Mouse (Mus musculus): ENCODE measurements around the gene Ptpre. TPM values are rescaled to one million over a fixed set of nuclear protein-coding genes. Genes with fewer than 3 reads are reported as not detected.
"Not testable (repeated sequence)": the region's sequence is repeated elsewhere in the genome, so short reads cannot be mapped to it uniquely, and the experiment has no call there.

Gene Ptpre
- polyA plus RNA-seq (2016; fragmentation: Nextera tagmentation; extraction: Ambion mirVana) = 2.7 and 2.8 TPM in 2 replicates

DNA sequence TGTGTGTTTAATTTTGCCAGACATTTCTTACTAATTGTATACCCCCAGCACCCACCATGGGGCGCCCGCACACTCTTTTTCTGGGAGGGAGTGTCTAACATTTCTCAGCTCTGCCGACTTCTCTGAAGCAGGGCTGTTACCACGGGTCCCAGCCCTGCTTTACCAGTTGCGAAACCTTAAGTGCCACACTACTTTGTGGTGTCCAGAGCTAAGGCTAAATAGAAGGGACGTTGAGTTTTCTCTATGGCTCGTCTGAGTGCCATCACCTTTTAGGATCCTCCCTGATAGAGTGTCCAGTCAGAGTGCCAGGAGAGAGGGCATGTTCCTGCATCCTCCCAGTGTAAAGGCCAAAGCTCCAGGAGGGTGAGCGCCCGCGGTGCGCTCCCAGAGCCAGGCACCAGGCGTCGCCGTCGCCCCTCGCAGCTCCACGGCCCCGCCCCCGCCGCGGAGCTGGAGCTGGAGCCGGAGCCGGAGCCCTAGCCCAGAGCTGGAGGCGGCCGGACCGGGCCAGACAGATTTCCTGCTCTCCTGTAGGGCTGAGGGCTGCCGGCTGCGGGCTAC, at the start of gene Ptpre:
Gene Ptpre, plus strand, starts transcription at position 141 of the 561 bp plus-strand sequence.
- Histone ChIP-seq H3K4me2 (peak within 1 kb of the TSS; percentile 97), H3K4me1 (replicated peaks) (peaks cover 4% of the 10 kb centered on the region; the same call in 1 of the 2 replicates), H3K27me3 (replicated peaks) (peaks cover 36% of the 10 kb centered on the region), H3K9me3 (replicated peaks) (no peaks in the 10 kb centered on the region), H3K9ac (peak within 1 kb of the TSS; percentile 72), H3K27ac (ENCODE audit: poor library complexity, severe bottlenecking) (no peak within 1 kb of the TSS), H3K36me3 (no peaks in the 10 kb centered on the region), H3K4me3 (peak within 1 kb of the TSS; percentile 66)
- WGBS = 4% methylated on average over 28 of the region's 28 CpGs
- ATAC-seq (ENCODE audit: insufficient number of reproducible peaks, low FRiP score) = peak; percentile 91

- no peak overlapping the region for H3K9ac ChIP-seq
- H3K27me3 ChIP-seq (replicated peaks) = peaks cover 30% of the 10 kb centered on the region
- H3K9me3 ChIP-seq (replicated peaks) = no peaks in the 10 kb centered on the region
- no peak overlapping the region for H3K4me3 ChIP-seq
- peaks cover 6% of the 10 kb centered on the region; the same call in 1 of the 2 replicates for H3K4me1 ChIP-seq (replicated peaks)
- no peak for ATAC-seq (ENCODE audit: insufficient number of reproducible peaks, low FRiP score)
- no peak overlapping the region for H3K27ac ChIP-seq (ENCODE audit: poor library complexity, severe bottlenecking)
- no peak overlapping the region for H3K4me2 ChIP-seq
- H3K36me3 ChIP-seq = no peaks in the 10 kb centered on the region
- WGBS = 57% methylated on average over 6 of the region's 6 CpGs
Observed at GRCm38 (mm10) chr7:135488214-135488810, 49.0 kb upstream of the Ptpre start.

DNA sequence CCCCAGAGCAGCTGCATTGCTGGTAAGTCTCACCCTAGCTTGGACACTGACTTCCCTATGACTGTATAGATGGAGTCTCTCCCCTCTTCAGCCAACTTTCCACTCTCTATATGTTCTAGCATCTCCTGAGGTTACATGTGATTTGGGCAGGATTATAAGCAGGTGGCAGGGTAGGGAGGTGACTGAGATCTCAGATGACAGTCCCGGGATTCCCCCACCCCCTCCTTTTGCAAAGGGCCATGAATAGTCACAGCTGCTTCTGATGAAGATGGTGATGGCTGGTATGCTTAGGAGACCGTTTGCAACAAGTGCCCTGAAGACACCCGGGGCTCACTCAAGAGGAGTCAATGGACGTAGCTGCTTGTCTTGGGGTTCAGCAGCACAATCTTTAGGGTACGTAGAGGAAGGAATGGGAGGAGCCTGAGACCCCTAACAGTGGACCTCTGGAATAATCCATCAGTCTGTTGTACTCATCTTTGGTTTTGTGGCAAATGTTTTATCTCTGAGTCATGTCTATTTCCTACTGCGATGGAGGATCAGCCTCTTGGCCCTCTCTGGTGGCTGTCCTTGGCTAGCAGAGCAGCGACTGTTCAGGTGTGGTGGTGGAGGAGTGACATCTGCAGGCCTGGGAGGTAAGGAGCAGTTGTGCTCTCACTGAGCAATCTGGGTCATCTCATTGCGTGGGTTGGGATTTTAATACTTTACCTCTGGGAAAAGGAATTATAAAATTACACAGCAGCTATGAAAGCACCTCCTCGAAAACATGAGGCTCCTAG, 47.4 kb upstream of the Ptpre start:
- H3K4me3 ChIP-seq = no peak overlapping the region
- H3K27me3 ChIP-seq (replicated peaks) = peaks cover 22% of the 10 kb centered on the region
- WGBS = 71% methylated on average over 9 of the region's 9 CpGs
- no peak overlapping the region for H3K4me2 ChIP-seq
- no peak for ATAC-seq (ENCODE audit: insufficient number of reproducible peaks, low FRiP score)
- H3K9ac ChIP-seq = no peak overlapping the region
- H3K36me3 ChIP-seq = no peaks in the 10 kb centered on the region
- H3K27ac ChIP-seq (ENCODE audit: poor library complexity, severe bottlenecking) = no peak overlapping the region
- peaks cover 6% of the 10 kb centered on the region; the same call in 1 of the 2 replicates for H3K4me1 ChIP-seq (replicated peaks)
- no peaks in the 10 kb centered on the region for H3K9me3 ChIP-seq (replicated peaks)

GRCm38 (mm10) chr7:135490500-135490886, 46.8 kb upstream of the Ptpre start:
- peaks cover 3% of the 10 kb centered on the region; the same call in 1 of the 2 replicates for H3K4me1 ChIP-seq (replicated peaks)
- peaks cover 19% of the 10 kb centered on the region for H3K27me3 ChIP-seq (replicated peaks)
- H3K36me3 ChIP-seq = no peaks in the 10 kb centered on the region
- no peak overlapping the region for H3K9ac ChIP-seq
- no peak overlapping the region for H3K4me2 ChIP-seq
- no peaks in the 10 kb centered on the region for H3K9me3 ChIP-seq (replicated peaks)
- no peak overlapping the region for H3K27ac ChIP-seq (ENCODE audit: poor library complexity, severe bottlenecking)
- H3K4me3 ChIP-seq = no peak overlapping the region
- ATAC-seq (ENCODE audit: insufficient number of reproducible peaks, low FRiP score) = no peak
- WGBS = 61% methylated on average over 8 of the region's 8 CpGs

DNA sequence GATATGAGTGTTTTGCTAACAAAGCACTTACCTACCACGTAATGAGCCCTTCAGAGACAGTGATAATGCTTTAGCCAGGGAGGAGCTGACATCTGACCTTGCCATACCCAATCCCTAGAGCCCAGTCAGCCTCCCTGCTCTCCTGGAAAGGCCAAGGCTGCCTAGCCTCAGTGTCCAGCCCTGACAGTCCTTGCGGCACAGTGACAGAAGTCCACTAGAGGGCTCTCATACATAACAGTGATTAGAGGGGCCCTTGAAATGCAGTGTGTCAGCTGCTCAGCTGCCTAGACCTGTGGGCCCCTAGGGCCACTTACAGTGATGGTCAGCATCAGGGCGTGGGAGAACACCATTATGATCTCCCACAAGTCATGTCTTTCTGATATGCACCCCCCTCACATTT, 42.0 kb upstream of the Ptpre start:
- WGBS = 26% methylated on average over 3 of the region's 3 CpGs
- no peak overlapping the region for H3K4me3 ChIP-seq
- H3K4me2 ChIP-seq = no peak overlapping the region
- no peaks in the 10 kb centered on the region for H3K36me3 ChIP-seq
- H3K9me3 ChIP-seq (replicated peaks) = no peaks in the 10 kb centered on the region
- H3K9ac ChIP-seq = no peak overlapping the region
- no peak overlapping the region for H3K27ac ChIP-seq (ENCODE audit: poor library complexity, severe bottlenecking)
- no peaks in the 10 kb centered on the region for H3K27me3 ChIP-seq (replicated peaks)
- no peaks in the 10 kb centered on the region for H3K4me1 ChIP-seq (replicated peaks)
- no peak for ATAC-seq (ENCODE audit: insufficient number of reproducible peaks, low FRiP score)

DNA sequence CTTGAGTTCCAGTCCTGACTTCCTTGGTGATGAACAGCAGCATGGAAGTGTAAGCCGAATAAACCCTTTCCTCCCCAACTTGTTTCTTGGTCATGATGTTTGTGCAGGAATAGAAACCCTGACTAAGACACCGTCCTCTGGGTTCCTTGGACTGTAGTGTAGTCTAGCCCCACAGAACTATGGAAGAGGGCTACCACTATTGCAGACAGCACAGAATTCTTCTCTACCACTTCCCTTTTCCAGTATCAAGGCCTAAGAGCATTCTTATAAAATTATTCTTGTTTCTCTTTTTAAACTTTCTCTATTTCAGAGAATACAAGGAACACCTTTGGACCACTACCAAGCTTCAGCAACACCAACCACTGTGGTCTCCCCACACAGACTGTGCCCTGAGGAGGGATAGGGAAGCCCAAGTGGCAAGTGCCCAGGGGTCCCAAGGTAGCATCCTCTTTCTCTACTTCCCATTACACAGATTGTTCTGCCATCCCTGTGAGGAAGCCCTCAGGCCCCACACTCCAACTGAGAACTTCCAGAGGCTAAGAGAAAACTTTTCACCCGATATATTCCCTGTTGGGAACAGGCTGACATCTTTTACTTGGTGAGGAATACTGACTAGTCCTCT, 38.6 kb upstream of the Ptpre start:
- Histone ChIP-seq H3K27me3 (replicated peaks) (no peaks in the 10 kb centered on the region), H3K9me3 (replicated peaks) (no peaks in the 10 kb centered on the region), H3K9ac (no peak overlapping the region), H3K36me3 (no peaks in the 10 kb centered on the region), H3K4me1 (replicated peaks) (no peaks in the 10 kb centered on the region), H3K4me2 (no peak overlapping the region), H3K27ac (ENCODE audit: poor library complexity, severe bottlenecking) (no peak overlapping the region), H3K4me3 (no peak overlapping the region)
- ATAC-seq (ENCODE audit: insufficient number of reproducible peaks, low FRiP score) = no peak
- 77% methylated on average over 3 of the region's 3 CpGs for WGBS

DNA sequence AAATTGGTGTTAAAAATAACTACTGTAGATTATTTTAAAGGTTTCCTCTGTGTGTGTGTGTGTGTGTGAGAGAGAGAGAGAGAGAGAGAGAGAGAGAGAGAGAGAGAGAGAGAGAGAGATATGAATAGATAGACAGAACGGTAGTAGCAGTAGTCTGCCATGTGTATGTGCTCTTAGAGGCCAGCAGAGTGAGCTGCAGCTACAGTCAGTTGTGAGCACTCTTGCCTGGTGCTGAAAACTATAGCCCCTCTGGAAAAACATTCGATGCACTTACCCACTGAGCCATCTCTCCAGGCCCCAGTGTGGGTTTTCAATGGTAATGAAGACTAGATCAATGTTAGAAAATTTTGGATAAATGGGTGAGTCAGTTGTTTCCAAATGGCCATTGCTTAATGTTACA, 37.9 kb upstream of the Ptpre start:
- ATAC-seq (ENCODE audit: insufficient number of reproducible peaks, low FRiP score) = no peak
- Histone ChIP-seq H3K4me1 (replicated peaks) (no peaks in the 10 kb centered on the region), H3K27me3 (replicated peaks) (no peaks in the 10 kb centered on the region), H3K9me3 (replicated peaks) (no peaks in the 10 kb centered on the region), H3K36me3 (no peaks in the 10 kb centered on the region), H3K4me2 (no peak overlapping the region), H3K4me3 (no peak overlapping the region), H3K9ac (no peak overlapping the region), H3K27ac (ENCODE audit: poor library complexity, severe bottlenecking) (no peak overlapping the region)
- WGBS = 41% methylated on average over 2 of the region's 2 CpGs

GRCm38 (mm10) chr7:135506506-135506905, 30.8 kb upstream of the Ptpre start:
- 82% methylated on average over 5 of the region's 5 CpGs for WGBS
- not testable (repeated sequence) for H3K27me3 ChIP-seq (replicated peaks); ATAC-seq (ENCODE audit: insufficient number of reproducible peaks, low FRiP score); H3K27ac ChIP-seq (ENCODE audit: poor library complexity, severe bottlenecking); H3K4me2 ChIP-seq; H3K4me1 ChIP-seq (replicated peaks); H3K9me3 ChIP-seq (replicated peaks); H3K36me3 ChIP-seq; H3K4me3 ChIP-seq; H3K9ac ChIP-seq

DNA sequence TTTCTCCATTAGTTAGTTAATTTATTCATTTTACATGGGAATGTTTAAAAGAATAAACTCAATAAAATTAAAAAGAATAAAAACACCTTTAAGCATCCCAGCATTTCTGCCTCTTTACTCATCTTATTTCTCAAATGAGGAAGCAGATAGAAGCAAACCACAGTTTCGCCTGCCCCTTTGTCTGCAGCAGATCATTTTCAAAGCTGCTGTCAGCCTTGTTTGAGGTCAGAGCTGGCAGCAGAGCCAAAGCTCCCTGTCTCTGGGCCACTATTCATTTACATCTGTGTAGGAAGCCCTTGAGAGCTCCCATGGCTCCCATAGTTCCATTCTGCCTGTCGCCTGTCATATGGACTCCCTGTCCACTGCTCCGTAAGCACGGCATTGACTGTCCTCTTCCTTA, 28.7 kb upstream of the Ptpre start:
- Histone ChIP-seq H3K36me3 (no peaks in the 10 kb centered on the region), H3K27ac (ENCODE audit: poor library complexity, severe bottlenecking) (no peak overlapping the region), H3K4me1 (replicated peaks) (no peaks in the 10 kb centered on the region), H3K4me3 (no peak overlapping the region), H3K9ac (no peak overlapping the region), H3K4me2 (no peak overlapping the region), H3K9me3 (replicated peaks) (peaks cover 4% of the 10 kb centered on the region; the same call in 1 of the 2 replicates), H3K27me3 (replicated peaks) (no peaks in the 10 kb centered on the region)
- 83% methylated on average over 4 of the region's 4 CpGs for WGBS
- ATAC-seq (ENCODE audit: insufficient number of reproducible peaks, low FRiP score) = no peak

- H3K27me3 ChIP-seq (replicated peaks) = no peaks in the 10 kb centered on the region
- H3K4me2 ChIP-seq = no peak overlapping the region
- H3K36me3 ChIP-seq = no peaks in the 10 kb centered on the region
- 89% methylated on average over 3 of the region's 3 CpGs for WGBS
- H3K9ac ChIP-seq = no peak overlapping the region
- ATAC-seq (ENCODE audit: insufficient number of reproducible peaks, low FRiP score) = no peak
- H3K9me3 ChIP-seq (replicated peaks) = peaks cover 4% of the 10 kb centered on the region; the same call in 1 of the 2 replicates
- H3K4me3 ChIP-seq = no peak overlapping the region
- no peak overlapping the region for H3K27ac ChIP-seq (ENCODE audit: poor library complexity, severe bottlenecking)
- H3K4me1 ChIP-seq (replicated peaks) = no peaks in the 10 kb centered on the region
Observed at GRCm38 (mm10) chr7:135509272-135509671, 28.0 kb upstream of the Ptpre start.

DNA sequence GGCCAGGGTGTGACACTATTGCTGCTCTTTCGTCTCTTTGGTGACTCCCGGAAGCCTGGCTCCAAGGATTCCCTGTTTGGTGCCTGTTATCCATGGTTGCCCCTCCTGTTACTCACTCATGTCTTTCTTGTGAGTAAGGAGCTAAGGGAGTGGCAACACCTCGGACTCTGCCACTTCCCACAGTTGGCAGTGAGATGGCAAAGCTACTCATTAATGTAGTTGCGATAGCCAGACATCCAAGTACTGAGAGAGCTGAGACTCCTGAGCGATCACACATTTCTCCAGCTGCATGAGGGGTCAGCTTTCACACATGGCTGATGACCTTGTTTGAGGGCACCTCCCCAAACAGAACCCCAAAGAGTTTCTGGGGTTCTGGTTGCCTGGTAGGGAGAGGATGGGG, 26.9 kb upstream of the Ptpre start:
- H3K36me3 ChIP-seq = no peaks in the 10 kb centered on the region
- H3K27me3 ChIP-seq (replicated peaks) = no peaks in the 10 kb centered on the region
- no peaks in the 10 kb centered on the region for H3K4me1 ChIP-seq (replicated peaks)
- H3K27ac ChIP-seq (ENCODE audit: poor library complexity, severe bottlenecking) = no peak overlapping the region
- 79% methylated on average over 5 of the region's 5 CpGs for WGBS
- H3K9me3 ChIP-seq (replicated peaks) = peaks cover 4% of the 10 kb centered on the region; the same call in 1 of the 2 replicates
- no peak overlapping the region for H3K4me3 ChIP-seq
- H3K9ac ChIP-seq = no peak overlapping the region
- no peak for ATAC-seq (ENCODE audit: insufficient number of reproducible peaks, low FRiP score)
- H3K4me2 ChIP-seq = no peak overlapping the region

All from heart, embryonic 12.5 days (tissue).